ENCODE assay signal across 22 mouse cellular contexts in the genomic region with DNA sequence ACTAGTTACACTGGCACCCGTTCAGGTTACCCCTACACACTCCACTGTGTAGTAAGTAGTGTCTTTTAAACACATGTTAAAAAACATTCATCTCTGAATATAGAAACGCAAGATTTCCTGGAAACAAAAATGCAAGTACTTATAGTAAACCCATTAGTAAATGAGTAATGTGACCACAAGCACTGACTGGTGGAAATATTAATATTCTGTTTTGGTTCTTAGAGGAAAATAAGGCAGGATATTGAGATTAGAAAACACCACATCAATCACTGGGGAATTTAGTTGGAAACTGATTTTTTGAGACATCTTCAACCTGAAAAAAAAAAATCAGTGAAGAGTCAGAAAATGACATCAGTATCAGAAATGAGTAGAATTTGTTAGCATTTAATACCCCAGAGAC.
DNase-seq lines count a peak whose midpoint lies in the region; ATAC-seq and TF ChIP-seq lines count a peak whose summit lies in the region.
"Had no signal": no experiment of that assay in that cellular context is flagged by ENCODE, and none has a peak within 500 bp of the region (broad histone marks: within the 10 kb centered on the region; RNA-seq: fewer than 3 reads in every experiment).

No protein-coding gene starts in this region.

- no peak overlapping the region for H3K4me3 ChIP-seq in intestine, embryonic 16.5 days (ENCODE audit: low read length)
- H3K4me3 ChIP-seq: embryonic facial prominence, embryonic 10.5 days; embryonic facial prominence, embryonic 12.5 days; forebrain, embryonic 13.5 days; forebrain, embryonic 15.5 days had no signal

- no peak for ATAC-seq in Patski
- no peak for ATAC-seq in intestine, embryonic 16.5 days
- ATAC-seq: forebrain, embryonic 13.5 days; forebrain, embryonic 15.5 days; forebrain, postnatal 0 days had no signal

- no peak overlapping the region for H3K4me2 ChIP-seq in intestine, embryonic 16.5 days (ENCODE audit: low read depth, low read length)
- H3K4me2 ChIP-seq: embryonic facial prominence, embryonic 12.5 days; forebrain, embryonic 13.5 days; forebrain, embryonic 15.5 days had no signal

- H3K27ac ChIP-seq in intestine, embryonic 16.5 days (ENCODE audit: low read length), result no peak overlapping the region
- H3K27ac ChIP-seq: embryonic facial prominence, embryonic 10.5 days; embryonic facial prominence, embryonic 12.5 days; forebrain, embryonic 13.5 days; forebrain, embryonic 15.5 days had no signal

- CTCF ChIA-PET in Patski (lab: Charles Lee), result interaction anchor here (1.1 kb wide), 1 partner anchor 10 kb away, joined by 3 read pairs; no protein-coding TSS in a partner anchor

- 81% methylated on average over 2 of the region's 2 CpGs for WGBS in intestine, embryonic 16.5 days

- no peak for TF ChIP-seq CTCF in Patski (IDR thresholded peaks at IDR 0.05)

- H3K9ac ChIP-seq in intestine, embryonic 16.5 days (ENCODE audit: low read depth, low read length), result no peak overlapping the region
- H3K9ac ChIP-seq: embryonic facial prominence, embryonic 12.5 days; forebrain, embryonic 13.5 days; forebrain, embryonic 15.5 days; forebrain, postnatal 0 days had no signal

- H3K36me3 ChIP-seq in intestine, embryonic 16.5 days (ENCODE audit: control insufficient read depth, insufficient read depth, low read length), result no peaks in the 10 kb centered on the region
- H3K36me3 ChIP-seq: embryonic facial prominence, embryonic 10.5 days; embryonic facial prominence, embryonic 12.5 days; forebrain, embryonic 15.5 days; G1E had no signal

- H3K4me1 ChIP-seq in intestine, embryonic 16.5 days (ENCODE audit: control insufficient read depth, insufficient read depth, low read length), result no peaks in the 10 kb centered on the region
- H3K4me1 ChIP-seq: embryonic facial prominence, embryonic 10.5 days; embryonic facial prominence, embryonic 12.5 days; forebrain, embryonic 13.5 days; forebrain, embryonic 15.5 days had no signal

- DNase-seq in CD4-positive, CD25-positive, alpha-beta regulatory T cell, adult 2 months (ENCODE audit: low read depth, low spot score), result peak; percentile 42
- peak; percentile 9 for DNase-seq in Patski (ENCODE audit: low read depth, low spot score)
- DNase-seq in induced T-regulatory cell, adult 2 months (ENCODE audit: low read depth), result peak; percentile 65
- DNase-seq in left cerebral cortex, postnatal 14 days (ENCODE audit: low spot score in 2 of 2), result no peak
- no peak for DNase-seq in cerebellum, adult 11 months
- no peak for DNase-seq in cerebellum, postnatal 4 days (ENCODE audit: low spot score in 2 of 2)
- DNase-seq: adrenal gland, adult 8-10 months; adrenal gland, postnatal 14 days; adrenal gland, postnatal 36 days; cerebellum, adult 18-20 months; cerebellum, adult 8-10 months; cerebellum, adult 9-11 months; cerebellum, postnatal 14 days; cerebellum, postnatal 36 days; forebrain, postnatal 0 days had no signal

- in situ Hi-C loops in Patski (cut with MboI; ENCODE audit: low pct_unique_long_range_greater_than_20kb), result no loop called here

- POLR2A ChIA-PET in Patski (lab: Charles Lee), result no interaction called here

- no peaks in the 10 kb centered on the region for H3K27me3 ChIP-seq in Patski
- no peaks in the 10 kb centered on the region for H3K27me3 ChIP-seq in intestine, embryonic 16.5 days (replicated peaks; ENCODE audit: control insufficient read depth, insufficient read depth, low read length)
- H3K27me3 ChIP-seq: CH12.LX; embryonic facial prominence, embryonic 12.5 days; forebrain, embryonic 13.5 days; forebrain, embryonic 15.5 days had no signal

- intact Hi-C loops in left cerebral cortex, postnatal 14 days (cut with DNase I), result no loop called here

- no peaks in the 10 kb centered on the region for H3K9me3 ChIP-seq in intestine, embryonic 16.5 days (ENCODE audit: control insufficient read depth, low read length)
- H3K9me3 ChIP-seq: embryonic facial prominence, embryonic 10.5 days; embryonic facial prominence, embryonic 12.5 days; forebrain, embryonic 13.5 days; forebrain, embryonic 15.5 days; G1E had no signal

Comparison
In these comparisons a context has a peak if more than half of its experiments do, and no peak if none do; other contexts are left out.
1. DNase-seq: peak in CD4-positive, CD25-positive, alpha-beta regulatory T cell, adult 2 months (single experiment), Patski (single experiment) and induced T-regulatory cell, adult 2 months (single experiment); none in left cerebral cortex, postnatal 14 days (0 of 2), cerebellum, adult 11 months (single experiment) and cerebellum, postnatal 4 days (0 of 2).